Mouse (Mus musculus) hindbrain, embryonic 11.5 days (tissue): Measurements from ENCODE around the gene Pip4k2b. TPM values are rescaled to one million over a fixed set of nuclear protein-coding genes. Genes with fewer than 3 reads are reported as not detected.

Experiments
- ATAC-seq: fragments of 200-750 bp; cut with Nextera tagmentation; 2 replicates; pipeline ENCODE4 v1.8.0; 2017; ENCODE audit warnings: mild to moderate bottlenecking, moderate TSS enrichment, moderate library complexity; ENCODE audit not compliant: low FRiP score
- DNase-seq: peaks from one replicate; pipeline ENCODE4 v3.0.0-alpha.2; 2015; ENCODE audit warnings: low spot score
- H3K27ac ChIP-seq: fragments of 300-500 bp; sonication (generic); 2 replicates; pipeline ENCODE4 v1.5.1; 2014; ENCODE audit warnings: mild to moderate bottlenecking, low read depth, low read length
- H3K27me3 ChIP-seq: fragments of 300-500 bp; sonication (generic); 2 replicates; pipeline ENCODE4 v1.6.1; 2014; ENCODE audit warnings: mild to moderate bottlenecking, low read length, moderate library complexity, mixed read lengths; ENCODE audit not compliant: control insufficient read depth, insufficient read depth
- H3K36me3 ChIP-seq: fragments of 300-500 bp; sonication (generic); 2 replicates; pipeline ENCODE4 v1.6.1; 2014; ENCODE audit warnings: mild to moderate bottlenecking, low read length, moderate library complexity, mixed read lengths; ENCODE audit not compliant: control insufficient read depth, insufficient read depth
- H3K4me1 ChIP-seq: fragments of 300-500 bp; sonication (generic); replicated peaks from 2 replicates; pipeline ENCODE4 v1.6.1; 2014; ENCODE audit warnings: low read length, mixed read lengths; ENCODE audit not compliant: control insufficient read depth, insufficient read depth
- H3K4me2 ChIP-seq: fragments of 300-500 bp; sonication (generic); replicated peaks from 2 replicates; pipeline ENCODE4 v1.6.1; 2014; ENCODE audit warnings: mild to moderate bottlenecking, low read depth, low read length
- H3K4me3 ChIP-seq: fragments of 300-500 bp; sonication (generic); 2 replicates; pipeline ENCODE4 v1.5.1; 2014; ENCODE audit warnings: low read depth, low read length
- H3K9ac ChIP-seq: fragments of 300-500 bp; sonication (generic); 2 replicates; pipeline ENCODE4 v1.6.1; 2014; ENCODE audit warnings: low read depth, low read length
- H3K9me3 ChIP-seq: fragments of 300-500 bp; sonication (generic); 2 replicates; pipeline ENCODE4 v1.6.1; 2016; ENCODE audit warnings: low read length; ENCODE audit not compliant: control insufficient read depth
- WGBS: fragments of 180-500 bp; shearing (Covaris S2); extraction: QIAGEN DNeasy Blood & Tissue Kit; methylation state at CpG from one replicate; pipeline ENCODE4 v1.1.7; 2014; 5-methylcytosine and 5-hydroxymethylcytosine counted together
- polyA plus RNA-seq: library from polyadenylated mRNA; unstranded; fragments of >200 nt; fragmentation: Nextera tagmentation; extraction: Ambion mirVana; gene quantifications from 2 replicates; pipeline ENCODE4 v1.2.1, GENCODE M21; 2014

The Pip4k2b gene
- polyA plus RNA-seq, 1 experiment from 2014 or later = 3.4 TPM

DNA sequence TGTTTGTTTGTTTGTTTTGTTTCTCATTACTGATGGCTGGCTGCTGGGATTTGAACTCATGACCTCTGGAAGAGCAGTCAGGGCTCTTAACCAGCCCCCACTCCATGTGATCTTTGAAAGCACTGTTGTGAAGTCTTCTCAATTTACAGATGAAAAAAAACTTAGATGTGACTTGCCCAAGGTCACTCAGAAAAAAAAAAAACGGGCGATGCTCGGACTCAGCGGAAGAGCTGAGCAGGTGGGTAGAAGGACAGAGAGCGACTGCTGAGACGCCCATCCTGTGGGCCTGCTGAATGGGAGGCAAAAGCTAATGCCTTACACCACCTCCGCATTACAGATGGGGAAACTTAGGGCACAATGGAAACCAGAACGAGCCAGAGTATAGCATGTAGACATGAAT, 47.8 kb downstream of the Pip4k2b start:
- peaks cover 4% of the 10 kb centered on the region; the same call in 1 of the 2 replicates for H3K36me3 ChIP-seq
- ATAC-seq (no peak), DNase-seq (no peak)
- peaks cover 22% of the 10 kb centered on the region for H3K4me1 ChIP-seq
- WGBS = 76% methylated on average over 8 of the region's 8 CpGs
- no peaks in the 10 kb centered on the region for H3K27me3 ChIP-seq
- no peak overlapping the region for H3K4me3 ChIP-seq
- no peaks in the 10 kb centered on the region for H3K9me3 ChIP-seq
- no peak overlapping the region for H3K4me2 ChIP-seq
- H3K27ac ChIP-seq = no peak overlapping the region
- no peak overlapping the region for H3K9ac ChIP-seq

GRCm38 (mm10) chr11:97695712-97696401, 48.6 kb downstream of the Pip4k2b start:
- no peak for ATAC-seq
- Histone ChIP-seq H3K9me3 (no peaks in the 10 kb centered on the region), H3K9ac (peak overlapping the region; percentile 34; the same call in 1 of the 2 replicates), H3K4me1 (peaks cover 17% of the 10 kb centered on the region), H3K36me3 (peaks cover 8% of the 10 kb centered on the region), H3K27me3 (no peaks in the 10 kb centered on the region), H3K4me3 (peak overlapping the region; percentile 8; the same call in 1 of the 2 replicates), H3K4me2 (peak overlapping the region; percentile 23), H3K27ac (peak overlapping the region; percentile 45; the same call in 1 of the 2 replicates)
- DNase-seq = no peak
- WGBS = 28% methylated on average over 9 of the region's 9 CpGs

DNA sequence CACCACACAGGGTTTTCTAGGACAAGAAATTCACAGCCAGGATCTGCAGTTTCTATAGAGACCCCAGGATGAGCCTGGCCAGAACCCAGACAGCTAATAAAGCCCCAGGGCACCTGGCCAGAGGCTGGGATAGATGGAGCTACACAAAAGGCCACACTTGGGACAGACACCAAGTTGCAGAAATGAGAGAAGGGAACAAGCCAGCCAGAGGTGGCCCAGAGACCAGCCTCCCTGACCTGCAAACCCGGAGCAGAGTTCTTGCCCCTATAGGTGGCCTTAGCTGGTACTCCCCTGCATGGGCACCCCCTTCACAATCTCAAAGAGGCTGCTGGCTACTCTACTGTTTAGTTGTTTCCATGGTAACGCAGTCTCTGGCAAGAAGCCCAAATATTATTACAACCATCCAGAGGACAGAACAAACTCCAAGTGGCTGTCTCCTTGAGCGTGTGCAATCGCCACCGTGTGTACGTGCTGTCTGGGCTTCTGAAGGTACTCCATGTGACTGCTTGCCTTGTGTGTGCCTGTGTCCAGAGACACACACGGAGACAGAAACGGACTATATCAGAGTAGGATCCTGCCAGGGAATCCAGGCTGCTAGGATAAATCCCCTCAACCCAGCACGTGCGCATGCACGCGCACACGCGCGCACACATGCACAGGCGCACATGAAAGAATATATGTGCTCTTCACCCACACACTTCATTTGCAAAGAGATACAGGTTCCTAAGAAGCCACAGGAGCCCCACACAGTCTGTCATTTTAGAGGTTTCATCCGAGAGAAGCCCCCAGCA, 49.4 kb downstream of the Pip4k2b start:
- Histone ChIP-seq H3K36me3 (peaks cover 11% of the 10 kb centered on the region), H3K4me3 (no peak overlapping the region; the same call in 1 of the 2 replicates), H3K4me1 (peaks cover 17% of the 10 kb centered on the region), H3K9me3 (no peaks in the 10 kb centered on the region), H3K27me3 (no peaks in the 10 kb centered on the region), H3K27ac (peak overlapping the region; percentile 45; the same call in 1 of the 2 replicates), H3K4me2 (peak overlapping the region; percentile 3; the same call in 1 of the 2 replicates), H3K9ac (0 out of 2 replicates have a peak overlapping the region, but pooled peaks have one; percentile 34)
- ATAC-seq = no peak
- DNase-seq = peak; percentile 48
- 68% methylated on average over 17 of the region's 17 CpGs for WGBS

DNA sequence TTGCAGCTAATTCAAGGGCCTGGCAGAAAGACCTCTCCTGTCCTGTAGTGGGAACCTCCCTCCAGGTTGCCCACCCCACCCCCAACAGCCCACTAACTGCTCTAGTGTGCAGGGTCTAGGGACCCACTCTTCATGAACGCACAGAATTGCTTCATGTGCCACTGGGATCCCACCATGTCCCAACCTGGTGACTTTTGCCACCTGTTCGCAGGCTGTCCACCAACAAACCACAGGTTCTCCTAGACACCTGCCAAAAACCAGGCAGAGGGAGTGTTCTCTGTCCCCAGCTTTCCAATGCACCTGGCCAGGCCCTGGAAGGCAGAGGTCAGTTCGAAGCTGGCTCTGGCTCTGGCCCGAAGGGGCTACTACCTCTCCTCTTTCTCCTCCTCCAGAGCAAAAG, 50.1 kb downstream of the Pip4k2b start:
- H3K9ac ChIP-seq = no peak overlapping the region
- DNase-seq = no peak
- H3K4me2 ChIP-seq = no peak overlapping the region
- no peaks in the 10 kb centered on the region for H3K27me3 ChIP-seq
- no peak for ATAC-seq
- no peak overlapping the region for H3K4me3 ChIP-seq
- H3K9me3 ChIP-seq = no peaks in the 10 kb centered on the region
- H3K36me3 ChIP-seq = peaks cover 11% of the 10 kb centered on the region
- 87% methylated on average over 4 of the region's 4 CpGs for WGBS
- peaks cover 17% of the 10 kb centered on the region for H3K4me1 ChIP-seq
- H3K27ac ChIP-seq = no peak overlapping the region

- H3K27me3 ChIP-seq = no peaks in the 10 kb centered on the region
- 0 out of 2 replicates have a peak, but pooled peaks cover 3% of the 10 kb centered on the region for H3K4me1 ChIP-seq
- no peak overlapping the region for H3K9ac ChIP-seq
- ATAC-seq (no peak), DNase-seq (peak; percentile 91)
- 40% methylated on average over 10 of the region's 10 CpGs for WGBS
- no peak overlapping the region for H3K4me3 ChIP-seq
- H3K9me3 ChIP-seq = no peaks in the 10 kb centered on the region
- H3K36me3 ChIP-seq = peaks cover 11% of the 10 kb centered on the region
- no peak overlapping the region for H3K27ac ChIP-seq
- H3K4me2 ChIP-seq = no peak overlapping the region
Observed at GRCm38 (mm10) chr11:97689861-97690260, 54.6 kb downstream of the Pip4k2b start.

- H3K4me1 ChIP-seq = 0 out of 2 replicates have a peak, but pooled peaks cover 3% of the 10 kb centered on the region
- DNase-seq (no peak), ATAC-seq (no peak)
- no peaks in the 10 kb centered on the region for H3K27me3 ChIP-seq
- no peak overlapping the region for H3K4me2 ChIP-seq
- no peak overlapping the region for H3K27ac ChIP-seq
- 84% methylated on average over 3 of the region's 3 CpGs for WGBS
- H3K36me3 ChIP-seq = peaks cover 10% of the 10 kb centered on the region
- no peaks in the 10 kb centered on the region for H3K9me3 ChIP-seq
- H3K9ac ChIP-seq = no peak overlapping the region
- no peak overlapping the region for H3K4me3 ChIP-seq
Observed at GRCm38 (mm10) chr11:97687061-97687460, 57.4 kb downstream of the Pip4k2b start.

DNA sequence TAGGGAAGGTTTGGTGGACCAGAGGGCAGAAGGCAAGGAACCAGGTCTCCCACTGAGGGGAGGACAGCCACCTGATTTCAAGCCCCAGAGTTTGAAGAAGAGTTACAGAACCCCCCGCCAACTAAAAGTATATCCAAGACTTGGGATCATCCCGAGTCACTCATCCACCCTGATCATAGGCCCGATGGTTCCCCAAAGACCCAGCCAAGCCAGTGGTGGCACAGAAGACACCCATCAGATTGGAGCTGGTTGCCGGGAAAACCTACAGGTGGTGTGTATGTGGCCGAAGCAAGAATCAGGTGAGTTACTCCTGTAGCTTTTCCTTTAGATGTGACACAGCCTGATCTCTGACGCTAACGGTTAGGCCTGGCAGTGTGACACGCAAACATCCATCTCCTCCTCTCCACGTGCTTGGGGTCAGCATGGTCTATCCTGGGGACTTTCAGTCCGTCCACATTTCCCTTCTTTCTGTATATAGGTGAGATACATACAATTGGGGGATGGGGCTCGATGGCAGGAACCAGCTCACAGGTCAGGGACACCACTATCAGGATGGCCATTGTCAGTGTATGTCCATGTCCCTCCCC, 58.1 kb downstream of the Pip4k2b start:
- DNase-seq (no peak), ATAC-seq (no peak)
- Histone ChIP-seq H3K27me3 (no peaks in the 10 kb centered on the region), H3K9me3 (no peaks in the 10 kb centered on the region), H3K27ac (no peak overlapping the region), H3K4me1 (0 out of 2 replicates have a peak, but pooled peaks cover 3% of the 10 kb centered on the region), H3K4me2 (peak overlapping the region; percentile 75), H3K9ac (no peak overlapping the region; the same call in 1 of the 2 replicates), H3K4me3 (peak overlapping the region; percentile 33), H3K36me3 (peaks cover 10% of the 10 kb centered on the region)
- 66% methylated on average over 11 of the region's 11 CpGs for WGBS

DNA sequence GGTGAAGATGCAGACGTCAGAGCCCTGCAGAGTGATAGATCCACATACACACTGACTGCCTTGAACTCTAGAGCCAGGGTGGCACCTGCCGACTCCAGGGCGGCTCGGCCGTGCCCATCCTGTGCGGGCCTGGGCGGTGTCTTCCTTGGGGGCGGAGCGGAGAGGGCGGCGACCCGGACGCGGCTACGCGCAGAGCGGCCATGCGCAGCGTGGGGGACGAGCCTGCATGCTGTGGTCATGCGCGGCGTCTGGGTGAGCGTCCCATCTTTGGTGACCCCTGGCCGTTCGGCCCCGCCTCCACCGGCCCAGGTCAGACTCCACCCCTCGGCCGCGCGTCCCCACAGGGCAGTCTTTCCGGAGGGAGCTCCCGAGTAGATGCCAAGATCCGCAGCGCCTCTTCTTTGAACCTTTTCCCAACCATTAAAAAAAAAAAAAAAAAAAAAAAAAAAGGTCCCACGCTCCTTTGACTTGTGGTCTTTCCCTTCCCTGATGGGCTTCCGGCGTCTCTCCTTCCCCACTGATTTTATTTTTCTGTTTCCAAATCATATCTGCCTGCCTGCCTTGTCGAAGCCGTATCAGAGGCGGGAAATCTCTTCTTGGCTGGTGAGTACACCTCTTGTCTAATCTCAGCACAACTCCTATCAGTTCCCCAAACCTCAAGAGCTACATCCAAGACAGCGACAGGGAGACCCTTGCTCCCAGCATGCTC, 58.7 kb downstream of the Pip4k2b start, which contains the start of gene Cisd3:
Cisd3 (plus strand) TSS at position 214 of the 709 bp plus-strand sequence.
- WGBS = under 1% methylated on average over 41 of the region's 43 CpGs
- Histone ChIP-seq H3K9me3 (no peaks in the 10 kb centered on the region), H3K27me3 (no peaks in the 10 kb centered on the region), H3K4me1 (0 out of 2 replicates have a peak, but pooled peaks cover 3% of the 10 kb centered on the region), H3K9ac (peak within 1 kb of the TSS; percentile 44; the same call in 1 of the 2 replicates), H3K4me2 (peak within 1 kb of the TSS; percentile 75), H3K4me3 (peak within 1 kb of the TSS; percentile 33), H3K36me3 (peaks cover 5% of the 10 kb centered on the region; the same call in 1 of the 2 replicates), H3K27ac (peak within 1 kb of the TSS; percentile 33; the same call in 1 of the 2 replicates)
- peak; percentile 75 for DNase-seq
- peak; percentile 82 for ATAC-seq
